ENCODE assay signal across 17 mouse cellular contexts in the genomic region with DNA sequence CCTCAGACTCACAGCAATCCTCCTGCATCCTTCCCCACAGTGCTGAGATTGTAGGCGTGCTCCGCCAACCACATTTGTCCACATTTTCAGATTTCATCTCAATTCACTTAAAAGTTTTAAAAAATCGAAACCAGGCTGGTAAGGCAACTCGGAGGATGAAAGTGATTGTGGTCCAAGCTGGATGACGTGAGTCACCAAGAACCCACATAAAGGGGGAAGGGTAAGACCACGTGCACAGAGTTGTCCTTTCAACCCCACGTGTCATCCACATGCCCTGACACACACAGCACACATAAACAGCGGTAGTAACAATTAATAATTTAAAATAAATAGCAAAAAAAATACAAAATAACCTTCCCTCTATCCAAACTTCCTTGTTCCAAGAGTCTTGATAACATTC. TPM values are rescaled to one million over a fixed set of nuclear protein-coding genes. Genes with fewer than 3 reads are reported as not detected.
"Had no signal": no experiment of that assay in that cellular context is flagged by ENCODE, and none has a peak within 500 bp of the region (broad histone marks: within the 10 kb centered on the region; RNA-seq: fewer than 3 reads in every experiment).

No protein-coding gene starts in this region.

- H3K9ac ChIP-seq: limb, embryonic 12.5 days; liver, embryonic 13.5 days; liver, postnatal 0 days; lung, embryonic 15.5 days; midbrain, embryonic 12.5 days; neural tube, embryonic 15.5 days; stomach, embryonic 15.5 days had no signal

- DNase-seq: kidney, adult 9 months; kidney, postnatal 36 days; layer of hippocampus, adult 9-11 months; liver; liver, embryonic 13.5 days; liver, postnatal 0 days; lung, postnatal 14 days; right cerebral cortex, adult 18-20 months; right cerebral cortex, postnatal 25 days; thymus, postnatal 4 days had no signal

- H3K4me2 ChIP-seq: limb, embryonic 12.5 days; liver, embryonic 13.5 days; lung, embryonic 15.5 days; midbrain, embryonic 12.5 days; neural tube, embryonic 15.5 days; stomach, embryonic 15.5 days had no signal

- ATAC-seq: liver, postnatal 0 days; midbrain, embryonic 16.5 days had no signal

- H3K27me3 ChIP-seq: liver, embryonic 13.5 days; lung, embryonic 15.5 days; stomach, embryonic 15.5 days had no signal

- H3K36me3 ChIP-seq: limb, embryonic 12.5 days; liver, embryonic 13.5 days; lung, embryonic 15.5 days; midbrain, embryonic 12.5 days; neural tube, embryonic 15.5 days; stomach, embryonic 15.5 days had no signal

- H3K4me3 ChIP-seq: limb, embryonic 12.5 days; liver, embryonic 13.5 days; lung, embryonic 15.5 days; midbrain, embryonic 12.5 days; neural tube, embryonic 15.5 days; stomach, embryonic 15.5 days had no signal

- H3K9me3 ChIP-seq: limb, embryonic 12.5 days; liver, embryonic 13.5 days; lung, embryonic 15.5 days; midbrain, embryonic 12.5 days; neural tube, embryonic 15.5 days; stomach, embryonic 15.5 days had no signal

- H3K27ac ChIP-seq: kidney, postnatal 0 days; limb, embryonic 12.5 days; liver, embryonic 13.5 days; lung, embryonic 15.5 days; midbrain, embryonic 12.5 days; neural tube, embryonic 15.5 days; stomach, embryonic 15.5 days had no signal

- H3K4me1 ChIP-seq: limb, embryonic 12.5 days; liver, embryonic 13.5 days; lung, embryonic 15.5 days; neural tube, embryonic 15.5 days; stomach, embryonic 15.5 days had no signal

RNA-seq across cellular contexts. Expression of a gene that starts 35.3 kb away (rescaled TPM):
- polyA plus RNA-seq: kidney, postnatal 0 days; limb, embryonic 12.5 days; lung, embryonic 15.5 days had no signal
